Mouse (Mus musculus) WW6 (cell line): ENCODE data around the gene Col6a1.

Experiments
- DNase-seq: peaks from one replicate; pipeline ENCODE4 v3.0.0-alpha.2; 2013; ENCODE audit warnings: low read depth, low spot score

Gene Col6a1

GRCm38 (mm10) chr10:76680758-76681650 is 45.0 kb downstream of the Col6a1 start:
- DNase-seq: no peak

GRCm38 (mm10) chr10:76678122-76678521 is 47.8 kb downstream of the Col6a1 start:
- no peak for DNase-seq

- DNase-seq: no peak
Measured at GRCm38 (mm10) chr10:76675268-76675667, 50.7 kb downstream of the Col6a1 start.

- no peak for DNase-seq
Measured at GRCm38 (mm10) chr10:76674581-76674980, 51.4 kb downstream of the Col6a1 start.

- no peak for DNase-seq
Measured at GRCm38 (mm10) chr10:76671939-76672338, 54.0 kb downstream of the Col6a1 start.

GRCm38 (mm10) chr10:76668947-76669284 is 57.1 kb downstream of the Col6a1 start:
- DNase-seq: no peak

GRCm38 (mm10) chr10:76668261-76668946 is 57.6 kb downstream of the Col6a1 start:
- DNase-seq: no peak

- no peak for DNase-seq
Measured at GRCm38 (mm10) chr10:76667197-76667805, 58.7 kb downstream of the Col6a1 start.

- no peak for DNase-seq
Measured at GRCm38 (mm10) chr10:76665551-76665950, 60.4 kb downstream of the Col6a1 start.

- no peak for DNase-seq
Measured at GRCm38 (mm10) chr10:76664156-76665115, 61.5 kb downstream of the Col6a1 start.
